Mouse (Mus musculus) lung, adult 2 months (tissue): ENCODE measurements around the gene Cebpz. TPM values are rescaled to one million over a fixed set of nuclear protein-coding genes. Genes with fewer than 3 reads are reported as not detected.
A peak's percentile ranks its signal among the peaks of the same experiment; 100 is the strongest.

Experiments
- DNase-seq: peaks from one replicate; pipeline ENCODE4 v3.0.0; 2022
- H3K4me1 ChIP-seq: fragments of 200-500 bp; 2 replicates; pipeline ENCODE4 v1.6.1; 2011; ENCODE audit warnings: low read length; ENCODE audit not compliant: control insufficient read depth, insufficient read depth
- H3K4me3 ChIP-seq: fragments of 200-500 bp; replicated peaks from 2 replicates; pipeline ENCODE3; 2011; ENCODE audit warnings: low read depth, mild to moderate bottlenecking, control low read depth, low read length; ENCODE audit errors: extremely low read depth
- CTCF ChIP-seq: fragments of 200-500 bp; IDR thresholded peaks from 2 replicates; pipeline ENCODE4 v1.5.1; 2011; ENCODE audit warnings: mild to moderate bottlenecking, low read length, control low read depth; ENCODE audit not compliant: insufficient read depth
- POLR2A ChIP-seq: fragments of 200-500 bp; IDR thresholded peaks from 2 replicates; pipeline ENCODE4 v1.6.1; 2011; ENCODE audit warnings: low read depth, mild to moderate bottlenecking, control low read depth, low read length, borderline replicate concordance; ENCODE audit errors: extremely low read depth
- WGBS: fragments of 180-500 bp; shearing (Covaris S2); methylation state at CpG from one replicate; pipeline ENCODE4 v1.1.7; 2018; 5-methylcytosine and 5-hydroxymethylcytosine counted together
- polyA plus RNA-seq: library from polyadenylated mRNA; depleted of rRNA; stranded (reverse); fragments of >200 nt; gene quantifications from 2 replicates; pipeline ENCODE4 v1.2.3, GENCODE M21; 2012

The Cebpz gene
- polyA plus RNA-seq, 1 experiment = 6.0 TPM

DNA sequence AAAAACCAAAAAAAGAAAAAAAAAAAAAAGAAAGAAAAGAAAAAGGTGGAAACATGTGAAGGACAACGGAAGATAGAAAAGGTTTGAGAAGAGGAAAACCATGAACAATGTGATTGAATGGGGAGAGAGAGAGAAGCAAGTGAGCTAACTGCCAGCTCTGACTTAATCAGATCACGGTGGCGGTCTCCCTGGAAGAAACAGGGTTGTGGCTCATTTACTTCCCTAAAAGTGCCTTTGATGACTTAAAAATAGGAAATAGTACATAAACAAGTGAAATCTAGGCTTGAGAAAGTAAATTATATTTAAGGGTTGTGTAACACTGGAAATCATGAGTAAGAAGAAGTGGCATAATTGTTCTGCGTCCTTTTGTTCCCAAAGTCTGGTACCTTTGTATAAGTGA lies 2.1 kb upstream of the Cebpz start:
- DNase-seq = no peak
- no peak for TF ChIP-seq CTCF
- no peak for TF ChIP-seq POLR2A
- peaks cover 5% of the 10 kb centered on the region; the same call in 1 of the 2 replicates for H3K4me1 ChIP-seq
- 74% methylated on average over 4 of the region's 4 CpGs for WGBS
- no peak overlapping the region for H3K4me3 ChIP-seq

DNA sequence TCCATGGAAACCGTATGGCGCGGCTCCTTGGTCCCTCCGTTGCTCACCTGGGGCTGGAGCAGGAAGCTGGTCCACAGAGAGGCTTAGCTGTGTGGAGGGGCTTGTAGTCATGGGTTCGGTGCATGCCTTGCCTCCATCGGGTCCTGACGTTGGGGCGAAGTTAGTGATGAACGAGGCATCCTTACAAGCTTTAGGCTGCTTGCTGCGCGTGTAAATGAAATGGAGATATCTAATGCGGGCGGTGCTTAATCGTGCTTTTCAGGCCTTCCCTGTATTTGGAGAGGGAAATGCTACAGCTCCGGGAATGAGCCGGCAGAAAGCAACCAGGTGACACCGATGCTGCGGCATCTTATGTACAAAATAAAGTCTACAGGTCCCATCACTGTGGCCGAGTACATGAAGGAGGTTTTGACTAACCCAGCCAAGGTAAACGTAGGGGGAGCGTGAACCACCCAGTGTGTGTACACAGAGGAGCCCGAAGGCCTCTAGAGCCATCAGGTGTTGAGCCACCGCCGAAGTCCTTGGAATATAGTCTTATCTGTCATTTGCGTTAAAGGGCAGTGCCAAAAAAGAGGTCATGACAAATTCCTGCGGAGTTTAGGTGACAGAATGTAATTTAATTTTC lies 475 bp upstream of the Cebpz start:
- peak; percentile 14 for DNase-seq
- Histone ChIP-seq H3K4me3 (peak overlapping the region; percentile 99), H3K4me1 (peaks cover 6% of the 10 kb centered on the region; the same call in 1 of the 2 replicates)
- WGBS = 8% methylated on average over 26 of the region's 26 CpGs
- no peak for TF ChIP-seq POLR2A
- TF ChIP-seq CTCF = no peak

DNA sequence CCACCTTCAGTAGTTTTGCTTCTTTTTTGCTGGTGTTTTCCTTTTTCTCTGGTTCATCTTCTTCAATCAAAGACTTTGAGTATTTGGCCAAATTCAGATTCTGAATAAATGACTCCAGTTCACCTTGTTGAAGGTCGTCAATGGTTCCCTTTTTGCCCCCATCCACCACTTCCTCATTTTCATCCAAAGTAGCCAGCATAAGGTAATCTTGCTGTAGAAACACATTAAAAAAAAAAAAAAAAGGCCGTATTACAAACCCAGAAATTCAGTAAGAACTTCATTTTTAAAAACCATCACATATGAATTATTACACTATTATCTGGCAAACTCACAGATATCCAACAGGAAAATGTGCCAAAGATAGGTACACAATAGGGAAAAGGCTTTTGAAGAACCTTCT lies 1.0 kb downstream of the Cebpz start:
- WGBS = 62% methylated on average over 2 of the region's 2 CpGs
- DNase-seq = no peak
- TF ChIP-seq POLR2A (no peak), CTCF (no peak)
- Histone ChIP-seq H3K4me1 (peaks cover 6% of the 10 kb centered on the region; the same call in 1 of the 2 replicates), H3K4me3 (no peak overlapping the region)

DNA sequence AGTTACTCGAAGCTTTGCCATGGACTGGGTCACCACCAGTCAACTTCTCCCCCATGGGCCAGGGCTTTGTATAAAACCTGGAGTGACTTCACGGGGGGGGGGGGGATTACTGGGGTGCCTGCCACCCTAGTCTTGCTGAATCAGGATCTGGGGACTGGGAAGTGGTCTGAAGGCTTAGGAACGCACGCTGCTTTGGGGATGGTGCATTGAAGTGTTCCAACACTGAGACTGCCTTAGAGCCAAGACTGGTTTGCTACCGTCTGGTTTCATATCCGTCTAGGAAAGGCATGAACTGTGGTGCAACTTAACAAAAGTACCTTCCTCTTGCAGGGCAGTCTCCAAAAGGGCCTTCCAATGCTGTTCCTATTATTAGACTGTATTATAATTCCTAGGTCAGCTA lies 19.2 kb downstream of the Cebpz start:
- H3K4me1 ChIP-seq = peaks cover 10% of the 10 kb centered on the region
- no peak for DNase-seq
- WGBS = 34% methylated on average over 6 of the region's 6 CpGs
- no peak overlapping the region for H3K4me3 ChIP-seq
- TF ChIP-seq CTCF (no peak), POLR2A (no peak)

DNA sequence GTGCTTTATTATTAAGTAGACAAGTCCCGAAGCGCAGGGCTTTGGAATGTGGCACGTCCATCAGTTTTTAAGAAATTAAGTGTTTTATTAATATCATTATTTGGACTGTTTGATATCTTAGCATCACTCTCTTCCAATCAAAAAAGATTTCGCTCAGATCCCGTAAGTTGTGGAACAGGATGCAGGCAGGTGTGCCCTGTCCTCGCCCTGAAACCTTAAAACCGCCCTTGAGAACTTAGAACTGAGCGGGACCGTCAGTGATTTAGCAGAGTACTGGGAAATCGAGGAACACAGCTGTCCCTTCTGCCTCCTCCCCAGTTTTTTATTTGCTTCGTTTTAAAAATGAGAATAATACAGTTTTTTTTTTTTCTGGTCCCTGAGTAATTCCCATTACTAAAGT lies 20.0 kb downstream of the Cebpz start:
- peaks cover 10% of the 10 kb centered on the region for H3K4me1 ChIP-seq
- TF ChIP-seq POLR2A (no peak), CTCF (no peak)
- H3K4me3 ChIP-seq = peak overlapping the region; percentile 76
- no peak for DNase-seq
- under 1% methylated on average over 11 of the region's 11 CpGs for WGBS

DNA sequence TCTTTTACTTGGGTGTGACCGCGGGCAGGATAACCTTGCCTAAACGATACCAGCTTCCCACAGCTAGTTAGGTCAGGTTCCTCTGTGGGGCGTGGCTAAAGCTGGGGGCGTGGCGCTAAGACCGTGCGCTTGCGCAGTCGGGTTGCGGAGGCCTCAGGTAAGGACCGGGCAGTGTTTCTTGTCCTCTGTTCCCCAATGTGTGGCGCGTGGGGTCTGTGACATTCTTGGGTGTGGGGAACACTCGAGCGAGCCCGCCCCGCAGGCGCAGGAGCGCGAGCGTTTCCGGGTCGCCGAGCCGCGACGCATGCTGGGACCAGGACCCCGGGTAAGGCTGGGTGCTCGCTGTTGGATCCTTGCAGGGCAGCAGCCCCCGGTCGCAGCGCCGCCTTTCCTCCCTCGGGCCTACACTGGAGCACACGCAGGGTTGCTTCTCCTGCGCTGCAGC lies 20.5 kb downstream of the Cebpz start, which contains the start of gene Cebpzos:
Gene Cebpzos, plus strand, starts transcription at position 132 of the 445 bp plus-strand sequence.
- DNase-seq = peak; percentile 85
- peaks cover 10% of the 10 kb centered on the region for H3K4me1 ChIP-seq
- TF ChIP-seq POLR2A (peak; percentile 82; the same call in 1 of the 2 replicates), CTCF (no peak)
- WGBS = under 1% methylated on average over 37 of the region's 37 CpGs
- H3K4me3 ChIP-seq = peak within 1 kb of the TSS; percentile 76

DNA sequence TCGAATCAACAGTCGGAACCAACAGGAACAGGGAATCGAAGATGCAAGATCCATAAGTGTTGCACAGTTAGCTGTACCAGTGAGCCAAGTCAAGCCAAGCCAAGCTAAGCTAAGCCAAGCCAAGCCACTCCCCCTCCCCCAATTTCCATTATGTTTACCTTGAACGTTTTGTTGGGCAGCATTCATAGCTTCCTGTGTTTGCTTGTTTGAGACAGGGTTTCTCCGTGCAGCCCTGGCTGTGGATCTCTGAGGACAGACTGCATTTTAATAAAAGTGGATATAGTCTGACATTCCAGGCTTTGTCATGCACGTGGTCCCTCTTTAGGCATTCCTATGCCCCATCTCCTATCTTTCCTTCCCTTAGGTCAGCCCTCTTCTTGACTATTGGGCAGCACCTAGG lies 21.1 kb downstream of the Cebpz start:
- no peak for TF ChIP-seq CTCF
- no peak for TF ChIP-seq POLR2A
- peak overlapping the region; percentile 76 for H3K4me3 ChIP-seq
- H3K4me1 ChIP-seq = peaks cover 10% of the 10 kb centered on the region
- DNase-seq = no peak
- 49% methylated on average over 6 of the region's 6 CpGs for WGBS

DNA sequence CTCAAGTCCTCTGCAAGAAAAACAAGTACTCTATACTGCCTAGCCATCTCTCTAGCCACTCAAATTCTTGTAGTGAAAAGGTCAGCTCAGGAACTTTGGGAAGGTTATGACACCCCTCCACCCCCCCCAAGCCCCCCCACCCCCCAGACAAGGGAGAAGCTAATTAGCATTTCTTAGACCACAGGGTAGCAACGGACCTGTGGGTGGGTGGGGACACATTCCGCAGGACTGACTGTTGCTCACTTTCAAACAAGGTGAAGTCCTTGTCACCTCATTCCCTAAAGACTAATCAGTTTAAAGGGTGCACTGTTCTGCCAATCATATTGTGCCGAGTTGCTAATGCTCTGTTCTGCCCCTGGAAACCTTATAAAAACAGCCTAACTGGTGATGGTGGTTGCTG lies 22.9 kb downstream of the Cebpz start:
- TF ChIP-seq POLR2A = no peak
- no peak for DNase-seq
- no peak overlapping the region for H3K4me3 ChIP-seq
- 74% methylated on average over 3 of the region's 3 CpGs for WGBS
- H3K4me1 ChIP-seq = peaks cover 10% of the 10 kb centered on the region

DNA sequence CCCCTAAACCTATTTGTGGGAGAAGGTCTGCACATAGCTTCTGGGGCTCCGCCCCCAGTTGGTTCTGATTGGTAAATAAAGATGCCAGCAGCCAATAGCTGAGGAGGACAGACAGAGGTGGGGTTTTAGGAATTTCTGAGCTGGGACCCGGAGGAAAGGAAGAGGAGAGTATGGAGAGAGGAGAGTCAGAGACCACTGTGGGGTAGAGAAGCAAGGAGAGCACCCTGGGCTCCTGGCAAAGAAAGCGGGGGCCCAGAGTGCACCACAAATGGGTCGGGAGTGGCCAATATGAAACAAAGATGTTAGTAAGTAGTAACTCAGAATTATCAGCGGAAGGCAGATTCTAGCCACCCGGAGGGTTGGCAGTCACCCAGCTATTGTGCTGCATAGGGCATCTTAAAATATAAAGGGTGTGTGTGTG lies 24.0 kb downstream of the Cebpz start:
- Histone ChIP-seq H3K4me3 (peak overlapping the region; percentile 37), H3K4me1 (peaks cover 10% of the 10 kb centered on the region)
- DNase-seq = no peak
- 20% methylated on average over 6 of the region's 6 CpGs for WGBS
- TF ChIP-seq CTCF = no peak
- TF ChIP-seq POLR2A = no peak

DNA sequence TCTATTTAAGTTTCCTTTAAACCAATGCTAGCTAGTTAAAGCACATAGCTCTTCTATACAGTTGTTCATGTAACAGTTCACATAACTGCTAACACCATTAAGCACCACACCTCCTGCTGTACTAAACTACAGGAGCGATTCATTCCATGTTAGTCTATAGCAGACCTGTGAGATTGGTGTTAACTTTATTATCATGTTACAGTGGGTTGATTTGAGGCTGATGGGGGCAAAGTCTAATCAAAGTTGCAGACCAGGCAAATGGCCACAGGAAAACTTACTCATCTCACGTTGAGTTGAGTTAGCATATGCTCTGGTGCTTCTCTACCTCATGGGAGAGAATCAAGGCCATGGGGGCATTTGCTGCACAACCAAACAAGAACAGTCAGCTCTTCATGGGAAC lies 27.5 kb downstream of the Cebpz start:
- 76% methylated on average over 2 of the region's 2 CpGs for WGBS
- TF ChIP-seq CTCF = no peak
- no peak for DNase-seq
- H3K4me1 ChIP-seq = no peaks in the 10 kb centered on the region; the same call in 1 of the 2 replicates
- no peak overlapping the region for H3K4me3 ChIP-seq

DNA sequence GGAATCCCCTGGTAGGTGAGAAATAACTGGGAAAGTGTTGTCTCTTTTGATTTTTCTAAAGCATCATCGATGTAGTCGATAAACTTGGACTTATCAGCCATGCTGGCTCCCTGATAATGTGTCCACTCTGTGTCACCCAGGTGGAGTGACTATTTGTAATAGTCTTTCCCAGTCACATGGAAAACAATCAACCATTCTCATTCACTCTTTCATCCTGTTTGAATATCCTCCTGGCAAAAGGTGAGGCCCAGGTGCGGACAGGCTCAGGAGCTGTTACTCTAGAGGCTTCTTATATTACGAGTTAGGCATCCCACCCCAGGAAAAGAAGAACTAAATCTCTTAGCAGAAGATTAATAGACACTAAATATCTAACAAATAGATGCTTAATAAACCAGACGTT lies 30.0 kb downstream of the Cebpz start, which contains the start of gene Sult6b1:
Gene Sult6b1, minus strand, starts transcription at position 101 of the 400 bp plus-strand sequence.
- Histone ChIP-seq H3K4me1 (no peaks in the 10 kb centered on the region), H3K4me3 (no peak within 1 kb of the TSS)
- WGBS = 80% methylated on average over 5 of the region's 5 CpGs
- TF ChIP-seq CTCF (no peak), POLR2A (no peak)
- DNase-seq = no peak
